Mouse (Mus musculus) liver, postnatal 0 days (tissue): Measurements from ENCODE around the gene Dhrs11.

Experiments
- CTCF ChIP-seq: sonication (generic); IDR thresholded peaks from 2 replicates; pipeline ENCODE4 v1.5.1; 2016; ENCODE audit warnings: antibody characterized with exemption, low read depth
- EP300 ChIP-seq: IDR thresholded peaks from 2 replicates; pipeline ENCODE4 v1.6.1; 2016; ENCODE audit warnings: antibody characterized with exemption, low read depth, mild to moderate bottlenecking

DNA sequence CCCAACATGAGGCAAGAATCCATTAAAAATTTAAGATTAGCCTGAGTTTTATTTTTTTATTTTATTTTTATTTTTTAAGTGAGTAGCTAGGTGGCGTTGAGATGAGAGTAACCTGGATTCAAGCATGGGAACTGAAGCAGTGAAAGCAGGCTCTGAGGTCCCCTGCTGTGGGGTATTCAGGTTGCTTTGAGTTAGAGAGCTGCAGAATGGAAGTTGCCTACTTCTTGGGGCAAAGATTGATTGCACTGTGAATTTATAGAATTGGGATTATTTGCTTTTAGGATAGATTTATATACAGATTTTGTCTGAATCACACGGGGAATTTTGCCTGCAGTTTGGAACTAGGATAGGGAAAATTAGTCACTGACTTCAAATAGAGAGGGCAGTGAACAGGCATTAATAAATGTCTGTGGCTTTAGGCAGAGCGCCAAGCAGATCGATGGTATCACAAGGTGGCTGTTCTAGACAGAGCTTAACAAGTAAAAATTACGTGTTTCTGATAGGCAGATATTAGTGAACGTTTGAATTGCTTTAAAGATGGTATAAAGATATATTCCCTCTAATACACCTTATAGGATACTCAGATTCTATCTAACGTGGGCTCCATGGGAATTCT lies 18.8 kb upstream of the Dhrs11 start:
- no peak for TF ChIP-seq CTCF
- TF ChIP-seq EP300: no peak
